Mouse (Mus musculus): ENCODE results near the gene Crygd.

DNA sequence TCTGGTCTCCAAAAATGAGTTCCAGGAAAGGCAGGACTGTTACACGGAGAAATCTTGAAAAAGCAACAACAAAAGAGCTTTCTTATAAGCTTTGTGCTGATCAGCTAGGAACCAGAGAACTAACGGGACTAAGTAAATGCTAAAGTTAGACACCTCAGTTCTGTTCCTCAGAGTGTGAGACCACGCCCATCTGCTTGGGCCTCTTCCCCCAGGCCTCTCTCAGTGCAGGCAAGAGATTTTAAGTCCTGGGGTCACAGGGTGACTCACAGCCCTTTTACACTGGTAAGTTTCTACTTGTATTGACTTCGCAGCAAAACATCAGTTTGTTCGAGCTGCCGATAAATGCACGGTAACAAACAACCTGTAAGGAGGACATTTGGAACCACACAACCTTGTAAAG, 11.6 kb downstream of the Crygd start:
- TF ChIP-seq CTCF (IDR thresholded peaks at IDR 0.05; ENCODE audit: low read depth) (no peak), EP300 (IDR thresholded peaks at IDR 0.05; ENCODE audit: low read depth) (no peak)
